Mouse (Mus musculus) small intestine, adult 2 months (tissue): ENCODE results near the gene Pde6d.

Experiments
- CTCF ChIP-seq: fragments of 200-500 bp; IDR thresholded peaks from 2 replicates; pipeline ENCODE4 v1.5.1; 2012; ENCODE audit warnings: low read depth, mild to moderate bottlenecking, control low read depth, inconsistent platforms, low read length, moderate library complexity, mixed read lengths; ENCODE audit not compliant: insufficient replicate concordance, insufficient read length; ENCODE audit errors: extremely low read depth
- POLR2A ChIP-seq: fragments of 200-500 bp; IDR thresholded peaks from 2 replicates; pipeline ENCODE4 v1.6.1; 2012; ENCODE audit warnings: low read depth, mild to moderate bottlenecking, control low read depth, inconsistent platforms, low read length, moderate library complexity

DNA sequence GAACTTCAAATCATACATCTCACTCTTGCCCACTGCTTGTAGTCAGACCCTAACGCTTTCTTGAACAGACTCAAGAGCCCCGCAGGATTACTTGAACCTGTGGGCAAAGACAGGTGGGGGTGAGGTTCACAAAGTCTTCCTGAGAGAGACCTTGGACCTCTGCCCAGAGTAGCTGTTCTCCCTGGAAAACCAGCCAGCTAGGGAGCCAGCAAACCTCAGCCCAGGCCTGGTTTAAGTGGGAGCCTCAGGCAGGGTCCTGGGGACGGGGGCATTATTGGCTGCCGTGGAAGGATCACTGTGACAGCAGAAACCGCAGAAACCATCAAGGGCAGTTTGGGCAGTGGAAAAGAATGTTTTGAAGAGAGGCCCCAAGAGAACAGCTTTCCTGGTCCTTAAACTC lies 85.1 kb downstream of the Pde6d start:
- no peak for TF ChIP-seq POLR2A
- no peak for TF ChIP-seq CTCF
